Mouse (Mus musculus) lung, embryonic 16.5 days (tissue): ENCODE results near the gene Fam20a. TPM values are rescaled to one million over a fixed set of nuclear protein-coding genes. Genes with fewer than 3 reads are reported as not detected.

ENCODE experiments used
- ATAC-seq: fragments of 200-750 bp; cut with Nextera tagmentation; 2 replicates; pipeline ENCODE4 v1.8.0; 2017; ENCODE audit warnings: low read depth, mild to moderate bottlenecking, moderate library complexity
- H3K27ac ChIP-seq: fragments of 300-500 bp; sonication (generic); 2 replicates; pipeline ENCODE4 v1.5.1; 2014; ENCODE audit warnings: mild to moderate bottlenecking, control low read depth, low read length
- H3K27me3 ChIP-seq: fragments of 300-500 bp; sonication (generic); 2 replicates; pipeline ENCODE4 v1.6.1; 2014; ENCODE audit warnings: low read depth, low read length, mixed read lengths; ENCODE audit not compliant: control insufficient read depth, insufficient read depth
- H3K36me3 ChIP-seq: fragments of 300-500 bp; sonication (generic); 2 replicates; pipeline ENCODE4 v1.6.1; 2014; ENCODE audit warnings: low read length; ENCODE audit not compliant: control insufficient read depth, insufficient read depth
- H3K4me1 ChIP-seq: fragments of 300-500 bp; sonication (generic); replicated peaks from 2 replicates; pipeline ENCODE4 v1.6.1; 2014; ENCODE audit warnings: low read length, mixed read lengths; ENCODE audit not compliant: control insufficient read depth, insufficient read depth
- H3K4me2 ChIP-seq: fragments of 300-500 bp; sonication (generic); 2 replicates; pipeline ENCODE4 v1.6.1; 2014; ENCODE audit warnings: low read depth, low read length, control low read depth
- H3K4me3 ChIP-seq: fragments of 300-500 bp; sonication (generic); 2 replicates; pipeline ENCODE4 v1.5.1; 2014; ENCODE audit warnings: mild to moderate bottlenecking, low read length, control low read depth
- H3K9ac ChIP-seq: fragments of 300-500 bp; sonication (generic); 2 replicates; pipeline ENCODE4 v1.6.1; 2014; ENCODE audit warnings: low read length, control low read depth
- H3K9me3 ChIP-seq: fragments of 300-500 bp; sonication (generic); 2 replicates; pipeline ENCODE4 v1.6.1; 2016; ENCODE audit warnings: low read length; ENCODE audit not compliant: control insufficient read depth
- WGBS: fragments of 180-500 bp; shearing (Covaris S2); extraction: QIAGEN DNeasy Blood & Tissue Kit; methylation state at CpG from one replicate; pipeline ENCODE4 v1.1.7; 2014; 5-methylcytosine and 5-hydroxymethylcytosine counted together
- polyA plus RNA-seq: library from polyadenylated mRNA; unstranded; fragments of >200 nt; fragmentation: Nextera tagmentation; extraction: Ambion mirVana; gene quantifications from 2 replicates; pipeline ENCODE4 v1.2.1, GENCODE M21; 2015

Gene Fam20a
- polyA plus RNA-seq, result 3.3 and 3.4 TPM in 2 replicates

GRCm38 (mm10) chr11:109721781-109722446, at the start of gene Fam20a:
Fam20a (minus strand) TSS chr11:109722279.
- Histone ChIP-seq H3K4me3 (peak within 1 kb of the TSS; percentile 57), H3K9me3 (no peaks in the 10 kb centered on the region), H3K4me1 (peaks cover 26% of the 10 kb centered on the region), H3K27me3 (no peaks in the 10 kb centered on the region), H3K27ac (peak within 1 kb of the TSS; percentile 62), H3K4me2 (peak within 1 kb of the TSS; percentile 97), H3K9ac (peak within 1 kb of the TSS; percentile 65), H3K36me3 (no peaks in the 10 kb centered on the region)
- 1% methylated on average over 31 of the region's 31 CpGs for WGBS
- ATAC-seq, result peak; percentile 67

- H3K4me1 ChIP-seq, result no peaks in the 10 kb centered on the region
- peaks cover 4% of the 10 kb centered on the region; the same call in 1 of the 2 replicates for H3K9me3 ChIP-seq
- no peaks in the 10 kb centered on the region for H3K36me3 ChIP-seq
- ATAC-seq, result no peak
- no peak overlapping the region for H3K4me2 ChIP-seq
- no peaks in the 10 kb centered on the region for H3K27me3 ChIP-seq
- WGBS, result 78% methylated on average over 1 of the region's 1 CpGs
- H3K9ac ChIP-seq, result no peak overlapping the region
- no peak overlapping the region for H3K4me3 ChIP-seq
- no peak overlapping the region for H3K27ac ChIP-seq
Observed at GRCm38 (mm10) chr11:109771381-109771780, 49.3 kb upstream of the Fam20a start.

- no peaks in the 10 kb centered on the region for H3K36me3 ChIP-seq
- no peak overlapping the region for H3K9ac ChIP-seq
- H3K4me2 ChIP-seq, result no peak overlapping the region
- H3K27me3 ChIP-seq, result no peaks in the 10 kb centered on the region
- H3K4me1 ChIP-seq, result no peaks in the 10 kb centered on the region
- H3K9me3 ChIP-seq, result peaks cover 4% of the 10 kb centered on the region; the same call in 1 of the 2 replicates
- WGBS, result 82% methylated on average over 14 of the region's 14 CpGs
- H3K27ac ChIP-seq, result no peak overlapping the region
- H3K4me3 ChIP-seq, result no peak overlapping the region
- no peak for ATAC-seq
Observed at GRCm38 (mm10) chr11:109770185-109770584, 48.1 kb upstream of the Fam20a start.

- H3K4me1 ChIP-seq, result no peaks in the 10 kb centered on the region
- WGBS, result 58% methylated on average over 5 of the region's 5 CpGs
- H3K4me3 ChIP-seq, result no peak overlapping the region
- ATAC-seq, result peak; percentile 43; the same call in 1 of the 2 replicates
- no peak overlapping the region for H3K27ac ChIP-seq
- no peaks in the 10 kb centered on the region for H3K36me3 ChIP-seq
- H3K27me3 ChIP-seq, result no peaks in the 10 kb centered on the region
- H3K9me3 ChIP-seq, result no peaks in the 10 kb centered on the region
- H3K4me2 ChIP-seq, result no peak overlapping the region
- H3K9ac ChIP-seq, result no peak overlapping the region
Observed at GRCm38 (mm10) chr11:109769091-109769490, 47.0 kb upstream of the Fam20a start.

GRCm38 (mm10) chr11:109760063-109760462, 38.0 kb upstream of the Fam20a start:
- 58% methylated on average over 7 of the region's 7 CpGs for WGBS
- Histone ChIP-seq H3K9me3 (no peaks in the 10 kb centered on the region), H3K36me3 (no peaks in the 10 kb centered on the region), H3K4me3 (no peak overlapping the region), H3K27ac (no peak overlapping the region), H3K27me3 (no peaks in the 10 kb centered on the region), H3K4me2 (no peak overlapping the region), H3K4me1 (no peaks in the 10 kb centered on the region), H3K9ac (no peak overlapping the region)
- no peak for ATAC-seq

- Histone ChIP-seq H3K4me1 (no peaks in the 10 kb centered on the region), H3K4me3 (no peak overlapping the region), H3K27ac (no peak overlapping the region), H3K9ac (no peak overlapping the region), H3K9me3 (no peaks in the 10 kb centered on the region), H3K4me2 (no peak overlapping the region), H3K27me3 (no peaks in the 10 kb centered on the region), H3K36me3 (no peaks in the 10 kb centered on the region)
- ATAC-seq, result no peak
- WGBS, result 85% methylated on average over 2 of the region's 2 CpGs
Observed at GRCm38 (mm10) chr11:109758616-109759215, 36.6 kb upstream of the Fam20a start.

GRCm38 (mm10) chr11:109754105-109754602, 32.1 kb upstream of the Fam20a start:
- no peaks in the 10 kb centered on the region for H3K27me3 ChIP-seq
- H3K4me1 ChIP-seq, result 0 out of 2 replicates have a peak, but pooled peaks cover 3% of the 10 kb centered on the region
- H3K4me3 ChIP-seq, result no peak overlapping the region
- H3K4me2 ChIP-seq, result no peak overlapping the region
- H3K9me3 ChIP-seq, result no peaks in the 10 kb centered on the region
- no peak overlapping the region for H3K27ac ChIP-seq
- ATAC-seq, result peak; percentile 49; the same call in 1 of the 2 replicates
- no peaks in the 10 kb centered on the region for H3K36me3 ChIP-seq
- WGBS, result 69% methylated on average over 7 of the region's 7 CpGs
- no peak overlapping the region for H3K9ac ChIP-seq

- Histone ChIP-seq H3K9ac (no peak overlapping the region), H3K4me2 (no peak overlapping the region), H3K4me3 (no peak overlapping the region), H3K36me3 (no peaks in the 10 kb centered on the region), H3K4me1 (peaks cover 3% of the 10 kb centered on the region; the same call in 1 of the 2 replicates), H3K27ac (no peak overlapping the region), H3K27me3 (no peaks in the 10 kb centered on the region), H3K9me3 (no peaks in the 10 kb centered on the region)
- WGBS, result 48% methylated on average over 12 of the region's 12 CpGs
- no peak for ATAC-seq
Observed at GRCm38 (mm10) chr11:109751636-109752603, 29.8 kb upstream of the Fam20a start.
